Mouse (Mus musculus): ENCODE results near the gene Bmf. TPM values are rescaled to one million over a fixed set of nuclear protein-coding genes. Genes with fewer than 3 reads are reported as not detected.
"Not testable (repeated sequence)": the region's sequence is repeated elsewhere in the genome, so short reads cannot be mapped to it uniquely, and the experiment has no call there.

Bmf gene
- polyA plus RNA-seq, 1 experiment from 2014 or later = 6.0 TPM

DNA sequence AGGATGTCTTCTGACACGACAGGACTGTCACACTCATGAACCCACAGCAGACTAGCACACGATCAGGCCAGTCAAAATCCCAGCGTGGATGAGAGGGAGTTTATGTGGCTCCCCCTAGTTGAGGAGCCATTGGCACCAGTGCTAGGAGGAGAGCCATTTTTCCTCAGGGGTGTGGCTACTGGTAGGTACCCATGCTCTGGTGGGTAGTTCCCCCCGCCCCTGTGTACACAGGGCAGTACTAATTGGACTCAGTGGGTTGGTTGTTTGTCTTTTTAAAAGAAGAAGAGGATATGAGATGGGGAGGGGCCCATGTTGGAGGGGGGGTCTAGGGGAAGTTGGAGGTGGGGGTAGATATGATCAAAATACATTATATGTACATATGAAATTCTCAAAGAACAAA lies 12.5 kb upstream of the Bmf start:
- DNase-seq (ENCODE audit: low spot score) = no peak
- Histone ChIP-seq H3K4me3 (no peak overlapping the region), H3K9me3 (no peaks in the 10 kb centered on the region), H3K36me3 (replicated peaks) (peaks cover 39% of the 10 kb centered on the region), H3K27me3 (replicated peaks; ENCODE audit: low read depth, poor library complexity, severe bottlenecking) (no peaks in the 10 kb centered on the region), H3K27ac (replicated peaks) (no peak overlapping the region), H3K4me1 (no peaks in the 10 kb centered on the region)
- 79% methylated on average over 4 of the region's 4 CpGs for WGBS

DNA sequence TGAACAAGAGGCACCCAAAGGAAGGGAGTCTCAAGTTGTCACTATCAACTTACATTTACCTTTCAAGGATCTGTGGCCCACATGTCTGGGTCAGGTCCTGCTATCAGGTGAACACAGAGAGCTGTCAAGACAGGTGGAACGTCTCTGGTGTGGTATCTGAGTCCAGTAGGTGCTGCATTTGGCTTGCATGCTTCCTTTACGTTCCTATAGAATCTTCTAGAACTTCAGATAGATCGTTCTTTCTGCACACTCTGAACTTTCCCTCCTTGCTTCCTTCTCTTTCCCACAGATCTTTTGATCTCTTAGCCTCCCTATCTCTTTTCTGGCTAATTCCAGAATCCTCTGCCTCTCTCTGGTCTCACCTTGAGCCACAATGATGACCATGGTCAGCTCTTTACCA lies 8.9 kb upstream of the Bmf start:
- no peaks in the 10 kb centered on the region for H3K27me3 ChIP-seq (replicated peaks; ENCODE audit: low read depth, poor library complexity, severe bottlenecking)
- peaks cover 24% of the 10 kb centered on the region for H3K36me3 ChIP-seq (replicated peaks)
- H3K27ac ChIP-seq (replicated peaks) = no peak overlapping the region
- no peaks in the 10 kb centered on the region for H3K9me3 ChIP-seq
- 0 out of 2 replicates have a peak, but pooled peaks cover 4% of the 10 kb centered on the region for H3K4me1 ChIP-seq
- no peak overlapping the region for H3K4me3 ChIP-seq
- 91% methylated on average over 3 of the region's 3 CpGs for WGBS
- no peak for DNase-seq (ENCODE audit: low spot score)

- peaks cover 12% of the 10 kb centered on the region for H3K4me1 ChIP-seq
- peak overlapping the region; percentile 77 for H3K27ac ChIP-seq (replicated peaks)
- not testable (repeated sequence) for H3K27me3 ChIP-seq (replicated peaks; ENCODE audit: low read depth, poor library complexity, severe bottlenecking); H3K9me3 ChIP-seq
- 63% methylated on average over 17 of the region's 17 CpGs for WGBS
- peak overlapping the region; percentile 56 for H3K4me3 ChIP-seq
- peaks cover 12% of the 10 kb centered on the region for H3K36me3 ChIP-seq (replicated peaks)
- peak; percentile 50 for DNase-seq (ENCODE audit: low spot score)
Measured at GRCm38 (mm10) chr2:118554356-118554990, 5.0 kb upstream of the Bmf start.

GRCm38 (mm10) chr2:118551606-118552005 lies 2.1 kb upstream of the Bmf start:
- 56% methylated on average over 2 of the region's 2 CpGs for WGBS
- H3K9me3 ChIP-seq = no peaks in the 10 kb centered on the region

DNA sequence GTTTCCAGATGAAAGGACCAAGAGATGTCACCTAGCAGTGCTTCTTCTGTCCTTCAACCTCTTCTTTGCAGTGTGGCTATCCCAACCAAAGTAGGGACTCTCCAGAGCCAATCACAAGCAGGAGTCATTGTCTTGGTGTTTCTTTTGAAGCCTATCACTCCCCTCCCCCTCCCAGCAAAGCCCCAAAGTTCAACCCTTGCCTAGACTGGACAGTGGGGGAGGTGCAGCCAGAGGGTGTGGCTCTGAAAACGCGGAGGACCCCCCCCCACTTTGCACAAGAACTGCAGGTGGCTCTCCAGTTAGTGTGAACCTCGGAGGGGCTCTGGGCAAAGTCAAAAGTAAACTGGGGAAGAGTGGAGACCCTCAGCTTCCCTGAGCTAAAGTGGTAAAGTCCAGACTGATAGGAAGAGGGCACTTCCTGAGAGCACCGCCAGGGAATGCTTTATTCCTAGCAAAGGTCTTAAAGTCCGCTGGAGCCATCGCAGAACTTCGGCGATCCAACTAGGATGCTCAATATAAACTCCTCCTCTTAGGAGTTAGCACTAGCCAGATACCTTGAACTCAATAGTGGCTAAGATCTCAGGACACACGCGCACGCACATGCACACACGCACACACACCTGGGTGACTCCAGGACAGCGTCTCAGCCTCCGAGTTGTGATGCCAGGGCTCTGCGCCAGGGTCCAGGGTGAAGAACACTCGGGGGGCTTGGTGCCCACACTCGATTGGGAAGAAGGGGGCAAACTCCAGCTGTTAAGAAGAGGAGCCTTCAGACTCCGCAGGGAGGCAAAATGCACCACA lies 866 bp downstream of the Bmf start:
- H3K27ac ChIP-seq (replicated peaks) = peak overlapping the region; percentile 91
- peaks cover 16% of the 10 kb centered on the region; the same call in 1 of the 2 replicates for H3K27me3 ChIP-seq (replicated peaks; ENCODE audit: low read depth, poor library complexity, severe bottlenecking)
- no peaks in the 10 kb centered on the region for H3K36me3 ChIP-seq (replicated peaks)
- no peaks in the 10 kb centered on the region for H3K9me3 ChIP-seq
- WGBS = 0% methylated on average over 18 of the region's 18 CpGs
- H3K4me3 ChIP-seq = peak overlapping the region; percentile 93
- peak; percentile 54 for DNase-seq (ENCODE audit: low spot score)
- peaks cover 67% of the 10 kb centered on the region for H3K4me1 ChIP-seq

More at GRCm38 (mm10) chr2:118551606-118552005, 2.1 kb upstream of the Bmf start:
- Histone ChIP-seq H3K27ac (replicated peaks) (no peak overlapping the region), H3K4me3 (no peak overlapping the region), H3K36me3 (replicated peaks) (no peaks in the 10 kb centered on the region), H3K4me1 (peaks cover 40% of the 10 kb centered on the region), H3K27me3 (replicated peaks; ENCODE audit: low read depth, poor library complexity, severe bottlenecking) (peaks cover 12% of the 10 kb centered on the region; the same call in 1 of the 2 replicates)
- DNase-seq (ENCODE audit: low spot score) = no peak

- H3K27ac ChIP-seq (replicated peaks) = peak overlapping the region; percentile 91
- WGBS = 8% methylated on average over 9 of the region's 9 CpGs
- no peaks in the 10 kb centered on the region; the same call in 1 of the 2 replicates for H3K36me3 ChIP-seq (replicated peaks)
- DNase-seq (ENCODE audit: low spot score) = peak; percentile 24
- peaks cover 16% of the 10 kb centered on the region; the same call in 1 of the 2 replicates for H3K27me3 ChIP-seq (replicated peaks; ENCODE audit: low read depth, poor library complexity, severe bottlenecking)
- no peaks in the 10 kb centered on the region for H3K9me3 ChIP-seq
- H3K4me1 ChIP-seq = peaks cover 76% of the 10 kb centered on the region
- H3K4me3 ChIP-seq = peak overlapping the region; percentile 93
Measured at GRCm38 (mm10) chr2:118547541-118548016, 1.9 kb downstream of the Bmf start.

- Histone ChIP-seq H3K36me3 (replicated peaks) (peaks cover under 1% of the 10 kb centered on the region; the same call in 1 of the 2 replicates), H3K4me1 (peaks cover 84% of the 10 kb centered on the region), H3K27ac (replicated peaks) (peak overlapping the region; percentile 91), H3K27me3 (replicated peaks; ENCODE audit: low read depth, poor library complexity, severe bottlenecking) (peaks cover 16% of the 10 kb centered on the region; the same call in 1 of the 2 replicates), H3K4me3 (peak overlapping the region; percentile 93), H3K9me3 (no peaks in the 10 kb centered on the region)
- WGBS = 36% methylated on average over 3 of the region's 3 CpGs
- DNase-seq (ENCODE audit: low spot score) = no peak
Measured at GRCm38 (mm10) chr2:118546798-118547165, 2.7 kb downstream of the Bmf start.

- peaks cover 16% of the 10 kb centered on the region; the same call in 1 of the 2 replicates for H3K27me3 ChIP-seq (replicated peaks; ENCODE audit: low read depth, poor library complexity, severe bottlenecking)
- 30% methylated on average over 5 of the region's 5 CpGs for WGBS
- H3K4me1 ChIP-seq = peaks cover 87% of the 10 kb centered on the region
- no peaks in the 10 kb centered on the region for H3K9me3 ChIP-seq
- peak overlapping the region; percentile 93 for H3K4me3 ChIP-seq
- H3K27ac ChIP-seq (replicated peaks) = peak overlapping the region; percentile 91
- H3K36me3 ChIP-seq (replicated peaks) = peaks cover 3% of the 10 kb centered on the region; the same call in 1 of the 2 replicates
- no peak for DNase-seq (ENCODE audit: low spot score)
Measured at GRCm38 (mm10) chr2:118546104-118546797, 3.2 kb downstream of the Bmf start.

DNA sequence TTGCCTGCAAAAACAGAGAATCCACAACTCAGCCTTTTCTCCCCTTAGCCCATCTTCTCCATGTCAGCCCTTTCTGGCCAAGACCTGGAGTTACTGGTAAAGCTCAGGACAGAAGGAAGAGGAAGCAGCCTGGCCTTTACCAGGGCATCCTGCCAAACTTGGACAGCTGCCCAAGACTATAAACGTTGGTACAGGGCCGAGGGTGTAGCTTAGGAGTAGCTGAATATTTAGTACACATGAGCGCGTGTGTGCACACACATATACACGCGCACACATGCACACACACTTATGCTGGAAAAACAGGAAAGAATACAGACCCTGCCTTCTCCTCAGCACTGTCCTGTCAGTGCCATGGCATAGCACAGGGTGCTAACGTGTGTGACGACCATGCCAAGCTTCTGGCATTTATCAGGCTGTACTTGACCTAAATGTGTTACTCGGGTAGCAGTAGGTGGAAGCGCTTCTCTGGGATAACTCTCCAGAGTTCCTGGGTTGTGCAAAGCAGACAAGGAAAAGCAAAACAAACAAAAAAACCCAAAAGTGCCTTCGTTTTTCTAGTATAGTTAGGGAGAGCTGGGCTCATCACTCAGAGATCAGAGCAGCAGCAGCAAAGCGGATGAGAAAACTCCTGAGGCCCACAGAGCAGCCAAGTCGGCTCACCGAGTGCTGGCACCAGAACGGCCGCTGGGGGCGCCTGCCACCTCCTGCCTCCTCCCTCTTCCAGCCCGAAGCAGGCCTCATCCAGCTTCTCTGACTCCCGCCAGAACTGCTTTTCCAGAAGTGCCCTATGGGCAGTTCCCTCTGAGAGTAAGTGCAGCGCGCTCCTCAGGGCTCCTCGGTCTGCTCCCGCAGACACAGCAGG lies 4.0 kb downstream of the Bmf start:
- peak overlapping the region; percentile 93 for H3K4me3 ChIP-seq
- DNase-seq (ENCODE audit: low spot score) = peak; percentile 93
- peaks cover 16% of the 10 kb centered on the region; the same call in 1 of the 2 replicates for H3K27me3 ChIP-seq (replicated peaks; ENCODE audit: low read depth, poor library complexity, severe bottlenecking)
- H3K27ac ChIP-seq (replicated peaks) = peak overlapping the region; percentile 91
- H3K9me3 ChIP-seq = no peaks in the 10 kb centered on the region
- 24% methylated on average over 23 of the region's 23 CpGs for WGBS
- peaks cover 7% of the 10 kb centered on the region for H3K36me3 ChIP-seq (replicated peaks)
- H3K4me1 ChIP-seq = peaks cover 92% of the 10 kb centered on the region

- Histone ChIP-seq H3K4me1 (peaks cover 98% of the 10 kb centered on the region), H3K36me3 (replicated peaks) (peaks cover 7% of the 10 kb centered on the region), H3K4me3 (peak overlapping the region; percentile 93), H3K9me3 (no peaks in the 10 kb centered on the region), H3K27ac (replicated peaks) (peak overlapping the region; percentile 91), H3K27me3 (replicated peaks; ENCODE audit: low read depth, poor library complexity, severe bottlenecking) (peaks cover 16% of the 10 kb centered on the region; the same call in 1 of the 2 replicates)
- peak; percentile 91 for DNase-seq (ENCODE audit: low spot score)
- 9% methylated on average over 23 of the region's 23 CpGs for WGBS
Measured at GRCm38 (mm10) chr2:118543893-118544799, 5.3 kb downstream of the Bmf start.

All from embryonic facial prominence, embryonic 10.5 days (tissue).